Mouse (Mus musculus) CH12.LX (cell line): ENCODE measurements around the gene Rnf208. TPM values are rescaled to one million over a fixed set of nuclear protein-coding genes. Genes with fewer than 3 reads are reported as not detected.

Experiments
- DNase-seq: peaks from one replicate; pipeline ENCODE4 v3.0.0-alpha.2; 2013; ENCODE audit errors: extremely low read depth
- H3K27ac ChIP-seq: 2 replicates; pipeline ENCODE4 v1.5.1; 2012; ENCODE audit warnings: low read depth, mild to moderate bottlenecking, control low read depth, moderate library complexity; ENCODE audit not compliant: insufficient read depth
- H3K27me3 ChIP-seq: replicated peaks from 2 replicates; pipeline ENCODE3; 2012; ENCODE audit warnings: inconsistent platforms
- H3K36me3 ChIP-seq, 2 experiments: replicated peaks in 1 of 2; 2 replicates each; pipeline versions ENCODE3 to v1.6.1; 2012; ENCODE audit warnings: inconsistent platforms in 1 of 2, low read length in 1 of 2, mild to moderate bottlenecking in 1 of 2, mixed read lengths in 1 of 2, moderate library complexity in 1 of 2; ENCODE audit not compliant: control insufficient read depth in 1 of 2, insufficient read depth in 1 of 2
- H3K4me1 ChIP-seq, 2 experiments: 2 replicates each; pipeline ENCODE4 v1.6.1; 2012; ENCODE audit warnings: inconsistent platforms in 1 of 2, moderate library complexity in 1 of 2; ENCODE audit not compliant: insufficient read depth in 2 of 2, control insufficient read depth in 1 of 2
- H3K4me2 ChIP-seq: 2 replicates; pipeline ENCODE4 v1.6.1; 2012; ENCODE audit warnings: low read depth, mild to moderate bottlenecking, control low read depth; ENCODE audit not compliant: poor library complexity, insufficient read depth, severe bottlenecking
- H3K4me3 ChIP-seq, 3 experiments: fragments of 150-350 bp in 1 of 3; sonication (generic) in 1 of 3; replicated peaks in 1 of 3; 2 replicates each; pipeline versions ENCODE3 to v1.5.1; 2011 to 2012; ENCODE audit warnings: low read depth in 2 of 3, low read length in 2 of 3, mild to moderate bottlenecking in 2 of 3, moderate library complexity in 2 of 3, control low read depth in 1 of 3, improper control_type of control experiment in 1 of 3, inconsistent platforms in 1 of 3, mixed read lengths in 1 of 3; ENCODE audit not compliant: poor library complexity in 1 of 3
- H3K79me2 ChIP-seq: replicated peaks from 2 replicates; pipeline ENCODE4 v1.6.1; 2012; ENCODE audit warnings: mild to moderate bottlenecking, moderate library complexity; ENCODE audit not compliant: control insufficient read depth, poor library complexity, insufficient read depth, severe bottlenecking; ENCODE audit errors: extremely low read depth
- H3K9ac ChIP-seq: 2 replicates; pipeline ENCODE4 v1.6.1; 2012; ENCODE audit warnings: low read depth, mild to moderate bottlenecking, control low read depth, moderate library complexity; ENCODE audit not compliant: insufficient read depth
- H3K9me3 ChIP-seq: replicated peaks from 2 replicates; pipeline ENCODE3; 2012; ENCODE audit warnings: low read length, inconsistent platforms, mixed read lengths
- CHD1 ChIP-seq: IDR thresholded peaks from 2 replicates; pipeline ENCODE4 v1.6.1; 2012; ENCODE audit warnings: low read depth, low read length, improper control_type of control experiment, inconsistent platforms
- CHD2 ChIP-seq: IDR thresholded peaks from 2 replicates; pipeline ENCODE4 v1.6.1; 2011; ENCODE audit warnings: low read length, improper control_type of control experiment
- CTCF ChIP-seq, 2 experiments: IDR thresholded peaks in 1 of 2; conservative IDR thresholded peaks in 1 of 2; 2 replicates each; pipeline ENCODE4 v1.5.1; 2011 to 2012; ENCODE audit warnings: low read depth in 2 of 2, low read length in 2 of 2, improper control_type of control experiment in 1 of 2, inconsistent platforms in 1 of 2, mild to moderate bottlenecking in 1 of 2, moderate library complexity in 1 of 2
- ELF1 ChIP-seq: IDR thresholded peaks from 2 replicates; pipeline ENCODE4 v1.6.1; 2014; ENCODE audit warnings: low read depth, mild to moderate bottlenecking, inconsistent platforms, low read length, improper control_type of control experiment
- EP300 ChIP-seq: IDR thresholded peaks from 2 replicates; pipeline ENCODE4 v1.6.1; 2011; ENCODE audit warnings: low read length, improper control_type of control experiment
- ETS1 ChIP-seq: conservative IDR thresholded peaks from 2 replicates; pipeline ENCODE4 v1.6.1; 2012; ENCODE audit warnings: low read depth, mild to moderate bottlenecking, inconsistent platforms, low read length, improper control_type of control experiment, moderate library complexity
- GABPA ChIP-seq: IDR thresholded peaks from 2 replicates; pipeline ENCODE4 v1.6.1; 2012; ENCODE audit warnings: low read depth, low read length, improper control_type of control experiment, inconsistent platforms; ENCODE audit not compliant: insufficient replicate concordance
- HCFC1 ChIP-seq: IDR thresholded peaks from 2 replicates; pipeline ENCODE4 v1.6.1; 2012; ENCODE audit warnings: low read depth, mild to moderate bottlenecking, inconsistent platforms, low read length, improper control_type of control experiment
- IRF4 ChIP-seq: IDR thresholded peaks from 2 replicates; pipeline ENCODE4 v1.6.1; 2014; ENCODE audit warnings: low read depth, mild to moderate bottlenecking, inconsistent platforms, low read length, improper control_type of control experiment
- JUN ChIP-seq: IDR thresholded peaks from 2 replicates; pipeline ENCODE4 v1.6.1; 2011; ENCODE audit warnings: low read depth, mild to moderate bottlenecking, low read length, improper control_type of control experiment, moderate library complexity; ENCODE audit not compliant: insufficient read depth
- KAT2A ChIP-seq: IDR thresholded peaks from 2 replicates; pipeline ENCODE4 v1.6.1; 2012; ENCODE audit warnings: low read length, improper control_type of control experiment, inconsistent platforms; ENCODE audit not compliant: insufficient replicate concordance
- MAFK ChIP-seq: IDR thresholded peaks from 2 replicates; pipeline ENCODE4 v1.6.1; 2011; ENCODE audit warnings: low read length, improper control_type of control experiment; ENCODE audit not compliant: insufficient replicate concordance
- MAX ChIP-seq: IDR thresholded peaks from 2 replicates; pipeline ENCODE4 v1.6.1; 2011; ENCODE audit warnings: low read length, improper control_type of control experiment
- MAZ ChIP-seq: IDR thresholded peaks from 2 replicates; pipeline ENCODE4 v1.6.1; 2012; ENCODE audit warnings: low read depth, mild to moderate bottlenecking, inconsistent platforms, low read length, improper control_type of control experiment, moderate library complexity
- MEF2A ChIP-seq: IDR thresholded peaks from 2 replicates; pipeline ENCODE4 v1.6.1; 2014; ENCODE audit warnings: low read depth, mild to moderate bottlenecking, inconsistent platforms, low read length, improper control_type of control experiment, borderline replicate concordance
- MXI1 ChIP-seq: IDR thresholded peaks from 2 replicates; pipeline ENCODE4 v1.6.1; 2011; ENCODE audit warnings: mild to moderate bottlenecking, low read depth, low read length, improper control_type of control experiment
- MYC ChIP-seq: IDR thresholded peaks from 2 replicates; pipeline ENCODE4 v1.6.1; 2011; ENCODE audit warnings: low read depth, mild to moderate bottlenecking, improper control_type of control experiment, low read length
- NELFE ChIP-seq: IDR thresholded peaks from 2 replicates; pipeline ENCODE4 v1.6.1; 2011; ENCODE audit warnings: low read depth, low read length, improper control_type of control experiment
- NRF1 ChIP-seq: IDR thresholded peaks from 2 replicates; pipeline ENCODE4 v1.6.1; 2014; ENCODE audit warnings: low read depth, mild to moderate bottlenecking, inconsistent platforms, low read length, improper control_type of control experiment, moderate library complexity
- PAX5 ChIP-seq: IDR thresholded peaks from 2 replicates; pipeline ENCODE4 v1.6.1; 2012; ENCODE audit warnings: low read length, inconsistent platforms, mixed read lengths
- POLR2A ChIP-seq: IDR thresholded peaks from 2 replicates; pipeline ENCODE4 v1.6.1; 2011; ENCODE audit warnings: low read depth, mild to moderate bottlenecking, improper control_type of control experiment, low read length
- POLR2AphosphoS2 ChIP-seq: IDR thresholded peaks from 2 replicates; pipeline ENCODE4 v1.6.1; 2011; ENCODE audit warnings: low read depth, low read length, improper control_type of control experiment
- RAD21 ChIP-seq: IDR thresholded peaks from 2 replicates; pipeline ENCODE4 v1.6.1; 2011; ENCODE audit warnings: low read depth, mild to moderate bottlenecking, low read length, improper control_type of control experiment, moderate library complexity
- RCOR1 ChIP-seq: conservative IDR thresholded peaks from 2 replicates; pipeline ENCODE4 v1.6.1; 2012; ENCODE audit warnings: low read depth, mild to moderate bottlenecking, inconsistent platforms, low read length, improper control_type of control experiment
- SIN3A ChIP-seq: IDR thresholded peaks from 2 replicates; pipeline ENCODE4 v1.6.1; 2012; ENCODE audit warnings: low read length, improper control_type of control experiment, inconsistent platforms
- SMC3 ChIP-seq: IDR thresholded peaks from 2 replicates; pipeline ENCODE4 v1.6.1; 2011; ENCODE audit warnings: low read depth, low read length, improper control_type of control experiment
- TBP ChIP-seq: conservative IDR thresholded peaks from 2 replicates; pipeline ENCODE4 v1.6.1; 2011; ENCODE audit warnings: low read depth, low read length, improper control_type of control experiment
- TCF12 ChIP-seq: IDR thresholded peaks from 2 replicates; pipeline ENCODE4 v1.6.1; 2014; ENCODE audit warnings: low read depth, mild to moderate bottlenecking, inconsistent platforms, low read length, improper control_type of control experiment
- UBTF ChIP-seq: IDR thresholded peaks from 2 replicates; pipeline ENCODE4 v1.6.1; 2012; ENCODE audit warnings: low read depth, mild to moderate bottlenecking, inconsistent platforms, low read length, improper control_type of control experiment, moderate library complexity
- USF1 ChIP-seq: IDR thresholded peaks from 2 replicates; pipeline ENCODE4 v1.6.1; 2014; ENCODE audit warnings: low read depth, mild to moderate bottlenecking, inconsistent platforms, low read length, improper control_type of control experiment
- USF2 ChIP-seq: conservative IDR thresholded peaks from 2 replicates; pipeline ENCODE4 v1.6.1; 2011; ENCODE audit warnings: low read depth, low read length, improper control_type of control experiment
- ZC3H11A ChIP-seq: IDR thresholded peaks from 2 replicates; pipeline ENCODE4 v1.6.1; 2012; ENCODE audit warnings: low read depth, mild to moderate bottlenecking, inconsistent platforms, low read length, improper control_type of control experiment
- ZKSCAN1 ChIP-seq: IDR thresholded peaks from 2 replicates; pipeline ENCODE4 v1.6.1; 2012; ENCODE audit warnings: low read depth, inconsistent platforms, low read length, improper control_type of control experiment, borderline replicate concordance
- ZMIZ1 ChIP-seq: IDR thresholded peaks from 2 replicates; pipeline ENCODE4 v1.6.1; 2012; ENCODE audit warnings: low read depth, mild to moderate bottlenecking, inconsistent platforms, low read length, improper control_type of control experiment
- ZNF384 ChIP-seq: IDR thresholded peaks from 2 replicates; pipeline ENCODE4 v1.6.1; 2012; ENCODE audit warnings: low read depth, low read length, improper control_type of control experiment, inconsistent platforms
- dilution Hi-C: fragments of 300-500 bp; cut with MboI; formaldehyde crosslinking; loops from 2 replicates; pipeline ENCODE4 v1.14.3; 2020; ENCODE audit warnings: low sequenced_read_pairs; ENCODE audit not compliant: extremely low pct_unique_long_range_greater_than_20kb, extremely low pct_ligation_motif_present
- in situ Hi-C: fragments of 300-500 bp; cut with MboI; formaldehyde crosslinking; loops from 3 replicates; pipeline ENCODE4 v1.14.3; 2019; ENCODE audit warnings: low sequenced_read_pairs, low pct_ligation_motif_present, low pct_unique_long_range_greater_than_20kb, mixed read lengths
- polyA plus RNA-seq: library from polyadenylated mRNA; unstranded; fragments of >175 nt; gene quantifications from 2 replicates; pipeline ENCODE4 v1.2.1, GENCODE M21; 2012; ENCODE audit warnings: low read depth; ENCODE audit not compliant: insufficient read length
- total RNA-seq, 2 experiments: library from RNA; depleted of rRNA; stranded (reverse); fragments of 300-350 nt in 1 of 2; fragments of >200 nt in 1 of 2; gene quantifications; 2 replicates each; pipeline ENCODE4 v1.2.3; 2012 to 2014

Rnf208 gene
- total and polyA plus RNA-seq, 3 experiments = 0.34 to 1.7 (median 1.4) TPM

DNA sequence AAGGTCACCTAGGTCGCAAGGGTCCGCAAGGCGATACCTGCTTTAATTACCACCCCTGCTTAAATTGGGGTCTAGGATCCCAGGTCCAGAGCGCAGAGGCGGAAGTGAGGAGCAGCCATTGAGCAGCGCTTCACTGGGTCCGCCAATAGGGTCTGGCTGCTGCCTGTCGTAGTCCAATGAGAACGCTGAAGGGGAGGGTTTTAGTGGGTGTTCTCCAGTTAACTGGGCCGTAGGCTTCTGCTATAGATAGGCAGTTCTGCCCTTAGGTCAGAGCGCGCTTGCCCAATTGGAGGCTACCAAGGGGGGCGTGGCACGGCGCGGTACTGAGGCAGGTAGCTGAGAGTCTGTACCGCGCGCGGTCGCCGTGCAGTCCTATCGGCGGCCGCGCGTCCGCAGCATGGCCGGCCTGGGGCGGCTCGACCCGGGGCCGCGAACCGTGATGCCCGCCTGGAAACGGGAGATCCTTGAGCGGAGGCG lies 20.3 kb downstream of the Rnf208 start, which contains the start of gene Tprn (continued):
- TF ChIP-seq EP300 (no peak), ZC3H11A (no peak), ELF1 (peak; percentile 97), USF1 (no peak), MAX (no peak), USF2 (no peak)

DNA sequence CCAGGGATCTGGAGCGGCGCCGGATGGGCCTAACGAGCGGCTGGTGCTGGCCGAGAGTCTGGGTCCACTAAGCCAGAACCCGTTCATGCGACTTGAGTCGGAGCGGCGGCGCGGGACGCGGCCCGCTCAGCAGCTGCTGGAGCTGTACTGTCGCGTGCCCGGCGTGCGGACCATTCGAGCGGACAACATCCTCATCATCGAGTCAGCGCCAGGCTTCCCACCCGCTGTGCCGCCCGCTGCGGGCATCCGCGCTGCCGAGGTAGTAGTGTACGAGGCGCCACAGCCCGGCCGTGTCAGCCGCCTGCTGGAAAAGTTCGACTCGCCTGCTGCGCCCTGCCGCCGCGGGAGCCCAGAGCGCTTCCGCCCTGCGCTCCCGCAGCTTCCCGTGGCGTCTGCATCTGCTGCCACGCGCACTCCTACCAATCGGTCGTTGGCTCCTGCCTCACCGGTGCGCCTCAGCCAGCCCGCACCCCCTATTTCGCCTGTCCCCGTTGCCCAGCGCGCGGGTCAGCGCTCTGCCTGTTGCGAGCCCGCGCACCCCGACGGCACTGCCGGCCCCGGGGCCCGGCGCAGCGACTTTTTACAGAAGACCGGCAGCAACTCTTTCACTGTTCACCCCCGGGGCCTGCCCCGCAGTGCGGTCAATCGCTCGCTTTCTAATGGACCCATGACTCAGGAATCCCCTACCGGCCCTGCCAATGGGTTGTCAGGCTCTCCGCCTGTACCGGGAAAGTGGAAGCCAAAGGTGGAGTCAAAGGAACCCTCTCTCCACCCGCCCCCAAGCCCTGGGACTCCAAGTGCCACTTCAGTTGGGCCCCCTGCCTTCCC lies 21.0 kb downstream of the Rnf208 start:
- no peak for DNase-seq
- dilution Hi-C loops (no loop called here), in situ Hi-C loops (no loop called here)
- Histone ChIP-seq H3K9ac (peak overlapping the region; percentile 72), H3K4me2 (peak overlapping the region; percentile 48), H3K4me1 (peaks cover 23 to 52% of the 10 kb centered on the region in 2 experiments), H3K27me3 (no peaks in the 10 kb centered on the region), H3K79me2 (peaks cover 5% of the 10 kb centered on the region; the same call in 1 of the 2 replicates), H3K36me3 (peaks cover 0 to 9% of the 10 kb centered on the region in 2 experiments), H3K9me3 (no peaks in the 10 kb centered on the region), H3K27ac (0 out of 2 replicates have a peak overlapping the region, but pooled peaks have one; percentile 8), H3K4me3 (peak overlapping the region; percentile 80 to 86 (median 83))
- TF ChIP-seq HCFC1 (no peak), CHD1 (no peak), MAFK (no peak), JUN (no peak), USF2 (no peak), MEF2A (no peak), NELFE (peak; percentile 4; the same call in 1 of the 2 replicates), MXI1 (0 out of 2 replicates have a peak, but pooled peaks have one; percentile 16), ZC3H11A (no peak), KAT2A (no peak), MYC (no peak), NRF1 (no peak), CTCF (conservative IDR thresholded peaks at IDR 0.05 in 1 of 2, IDR thresholded peaks at IDR 0.05 in 1 of 2; ENCODE audit: low read depth in 2 of 2, low read length in 2 of 2) (no peak), GABPA (no peak), ZKSCAN1 (no peak), ELF1 (peak; percentile 37), EP300 (no peak), MAZ (no peak), SMC3 (no peak), PAX5 (no peak), ZMIZ1 (no peak), POLR2AphosphoS2 (no peak), RAD21 (no peak), SIN3A (no peak; the same call in 1 of the 2 replicates), ETS1 (no peak), ZNF384 (no peak), USF1 (no peak), TCF12 (no peak), UBTF (peak; percentile 77; the same call in 1 of the 2 replicates), IRF4 (no peak), MAX (no peak), POLR2A (no peak), TBP (no peak), CHD2 (no peak), RCOR1 (no peak)
